Mouse (Mus musculus) heart, postnatal 0 days (tissue): ENCODE results near the gene Atg4d.

Experiments used
- CTCF ChIP-seq: IDR thresholded peaks from 2 replicates; pipeline ENCODE4 v1.5.1; 2016; ENCODE audit warnings: antibody characterized with exemption, control low read depth, low read depth
- EP300 ChIP-seq: IDR thresholded peaks from 2 replicates; pipeline ENCODE4 v1.6.1; 2016; ENCODE audit warnings: antibody characterized with exemption, low read depth

GRCm38 (mm10) chr9:21283994-21284393, 18.9 kb downstream of the Atg4d start:
- TF ChIP-seq CTCF (no peak), EP300 (no peak)
